Mouse (Mus musculus) C2C12 (cell line): ENCODE measurements at regions not wholly inside any gene's neighbourhood (a gene's known extent, or its start where the extent isn't known, plus 50 kb on each side); places are given as distances from the start of the nearest gene placed in this dataset.

Experiments used
- H3K27me3 ChIP-seq: one replicate; pipeline ENCODE4 v1.6.1; 2011; ENCODE audit not compliant: control insufficient read depth, insufficient read depth, insufficient read length
- H3K36me3 ChIP-seq: one replicate; pipeline ENCODE4 v1.6.1; 2011; ENCODE audit not compliant: control insufficient read depth, insufficient read depth
- H3K4me3 ChIP-seq: one replicate; pipeline ENCODE4 v1.5.1; 2011; ENCODE audit warnings: mild to moderate bottlenecking, control low read depth; ENCODE audit not compliant: poor library complexity, insufficient read depth, severe bottlenecking
- H3K79me2 ChIP-seq: one replicate; pipeline ENCODE4 v1.6.1; 2011; ENCODE audit not compliant: control insufficient read depth, insufficient read depth
- H3K79me3 ChIP-seq: one replicate; pipeline ENCODE4 v1.6.1; 2011; ENCODE audit warnings: low read depth, control low read depth
- H3ac ChIP-seq: one replicate; pipeline ENCODE3; 2011; ENCODE audit warnings: low read depth; ENCODE audit not compliant: control insufficient read depth, insufficient read length
- CEBPB ChIP-seq: IDR thresholded peaks from one replicate; pipeline ENCODE4 v1.6.1; 2011; ENCODE audit warnings: low read depth, mild to moderate bottlenecking, control low read depth, moderate library complexity
- CTCF ChIP-seq: IDR thresholded peaks from one replicate; pipeline ENCODE4 v1.5.1; 2011; ENCODE audit not compliant: control insufficient read depth, insufficient read depth, insufficient read length
- FOSL1 ChIP-seq: IDR thresholded peaks from one replicate; pipeline ENCODE4 v1.8.0; 2011; ENCODE audit warnings: mild to moderate bottlenecking, low read length; ENCODE audit not compliant: poor library complexity, insufficient read depth, severe bottlenecking
- MAX ChIP-seq: IDR thresholded peaks from one replicate; pipeline ENCODE4 v1.6.1; 2011; ENCODE audit warnings: mild to moderate bottlenecking, control low read depth
- MYOD1 ChIP-seq: IDR thresholded peaks from one replicate; pipeline ENCODE4 v1.6.1; 2011; ENCODE audit warnings: low read depth; ENCODE audit not compliant: control insufficient read depth, insufficient read length
- MYOG ChIP-seq: IDR thresholded peaks from one replicate; pipeline ENCODE4 v1.6.1; 2011; ENCODE audit not compliant: control insufficient read depth, insufficient read length; ENCODE audit errors: extremely low read depth
- USF1 ChIP-seq: IDR thresholded peaks from one replicate; pipeline ENCODE4 v1.6.1; 2011; ENCODE audit warnings: low read depth, mild to moderate bottlenecking, control low read depth, moderate library complexity

DNA sequence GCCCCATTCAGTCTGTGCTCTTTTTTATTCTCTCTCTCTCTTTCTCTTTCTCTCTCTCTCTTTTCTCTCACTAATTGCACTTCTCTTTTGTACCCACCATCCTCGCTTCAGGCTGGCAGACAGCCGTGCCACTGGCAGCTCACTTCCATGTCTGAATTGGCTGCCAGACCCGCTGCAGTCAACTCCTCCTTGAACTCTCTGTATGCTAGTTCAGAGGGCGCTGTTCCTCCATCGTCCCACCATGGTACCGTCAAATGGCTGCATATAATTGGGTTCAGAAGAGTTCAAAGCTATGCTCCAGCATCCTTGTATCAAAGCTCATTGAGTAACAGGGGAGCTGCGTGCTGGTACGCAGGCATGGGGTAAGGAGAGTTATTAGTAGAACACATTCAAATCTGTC, 520.7 kb upstream of the Nox3 start:
- Histone ChIP-seq H3K27me3 (no peaks in the 10 kb centered on the region), H3K36me3 (no peaks in the 10 kb centered on the region), H3K79me2 (no peaks in the 10 kb centered on the region), H3ac (no peak overlapping the region), H3K4me3 (no peak overlapping the region), H3K79me3 (no peaks in the 10 kb centered on the region)
- TF ChIP-seq FOSL1 (no peak), MYOD1 (no peak), CTCF (no peak), CEBPB (no peak)

DNA sequence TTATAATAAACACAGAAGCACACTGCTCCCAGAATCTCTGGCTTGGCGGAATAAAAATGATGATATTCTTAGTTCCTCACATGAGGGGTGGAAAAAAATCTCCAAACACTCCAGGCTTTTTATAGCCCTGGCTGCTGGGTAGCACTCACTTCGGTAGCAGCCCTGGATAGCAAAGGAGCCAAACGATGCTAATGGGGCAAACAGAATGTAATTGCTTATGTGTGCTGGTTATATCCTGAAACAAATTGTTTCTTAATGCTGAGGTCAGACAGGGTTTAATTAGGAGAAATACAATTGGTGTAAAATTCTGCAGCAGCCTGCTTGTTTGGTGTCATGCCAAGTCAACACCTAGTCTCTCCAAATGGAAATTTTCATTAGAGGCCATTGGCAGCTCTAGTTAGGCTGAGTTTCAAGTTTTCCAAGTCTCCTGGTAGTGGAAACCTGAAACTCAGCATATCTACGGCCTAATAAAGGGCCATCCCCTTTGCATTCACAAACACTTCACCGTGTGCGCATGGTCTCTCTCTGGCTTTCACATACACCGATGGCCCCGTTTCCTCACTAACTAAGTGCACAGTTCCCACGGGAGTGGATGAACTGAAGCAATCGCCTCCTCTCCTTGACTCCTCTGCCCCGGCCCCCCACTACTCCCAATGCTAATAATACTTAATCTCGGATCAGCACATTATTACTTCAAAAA, 524.8 kb upstream of the Nox3 start:
- H3K36me3 ChIP-seq, result no peaks in the 10 kb centered on the region
- TF ChIP-seq MYOD1, result no peak
- TF ChIP-seq FOSL1, result no peak
- TF ChIP-seq MAX, result no peak
- TF ChIP-seq CEBPB, result no peak
- TF ChIP-seq MYOG, result no peak
- no peak for TF ChIP-seq USF1
- no peak for TF ChIP-seq CTCF
- H3K79me3 ChIP-seq, result no peaks in the 10 kb centered on the region
- H3K4me3 ChIP-seq, result no peak overlapping the region
- no peak overlapping the region for H3ac ChIP-seq
- no peaks in the 10 kb centered on the region for H3K79me2 ChIP-seq
- H3K27me3 ChIP-seq, result no peaks in the 10 kb centered on the region

- TF ChIP-seq MYOG, result no peak
- no peak for TF ChIP-seq CTCF
- TF ChIP-seq CEBPB, result no peak
- no peak for TF ChIP-seq MYOD1
- TF ChIP-seq FOSL1, result no peak
- no peak for TF ChIP-seq USF1
- no peak for TF ChIP-seq MAX
- Histone ChIP-seq H3K4me3 (no peak overlapping the region), H3K79me3 (no peaks in the 10 kb centered on the region), H3K36me3 (no peaks in the 10 kb centered on the region), H3K27me3 (no peaks in the 10 kb centered on the region), H3ac (no peak overlapping the region), H3K79me2 (no peaks in the 10 kb centered on the region)
Observed at GRCm38 (mm10) chr17:4227889-4228288, 531.8 kb upstream of the Nox3 start.

DNA sequence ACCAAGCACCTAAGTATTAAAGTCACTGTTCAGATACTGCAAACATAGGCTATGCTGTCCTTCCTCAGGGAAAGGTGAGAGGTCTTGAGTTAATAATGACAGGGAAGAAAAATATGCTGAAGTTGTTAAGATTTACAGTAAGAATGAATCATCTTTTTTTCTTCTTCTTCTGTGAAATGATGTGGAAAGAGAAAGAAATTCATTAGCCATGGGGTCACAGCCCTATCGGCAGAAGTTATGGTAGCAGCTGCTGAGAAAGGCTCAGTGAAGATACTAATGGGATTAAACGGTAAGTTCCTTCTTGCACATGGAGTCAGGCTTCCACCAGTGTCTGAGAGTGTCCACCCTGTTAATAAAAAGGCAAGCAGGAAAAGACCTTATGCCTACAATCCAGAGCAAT, 533.9 kb upstream of the Nox3 start:
- Histone ChIP-seq H3K36me3 (no peaks in the 10 kb centered on the region), H3ac (no peak overlapping the region), H3K79me3 (no peaks in the 10 kb centered on the region), H3K79me2 (no peaks in the 10 kb centered on the region), H3K27me3 (no peaks in the 10 kb centered on the region), H3K4me3 (no peak overlapping the region)
- no peak for TF ChIP-seq CEBPB
- TF ChIP-seq FOSL1, result no peak
- TF ChIP-seq CTCF, result no peak
- no peak for TF ChIP-seq USF1
- TF ChIP-seq MYOG, result no peak
- no peak for TF ChIP-seq MYOD1
- TF ChIP-seq MAX, result no peak

GRCm38 (mm10) chr17:4250476-4250875, 554.4 kb upstream of the Nox3 start:
- TF ChIP-seq MAX, result no peak
- no peak for TF ChIP-seq FOSL1
- TF ChIP-seq CEBPB, result no peak
- TF ChIP-seq MYOD1, result no peak
- no peak for TF ChIP-seq CTCF
- no peak for TF ChIP-seq USF1
- no peak for TF ChIP-seq MYOG

GRCm38 (mm10) chr17:4265471-4265870, 569.4 kb upstream of the Nox3 start:
- H3K27me3 ChIP-seq, result no peaks in the 10 kb centered on the region
- H3K36me3 ChIP-seq, result no peaks in the 10 kb centered on the region
- H3ac ChIP-seq, result no peak overlapping the region
- no peak overlapping the region for H3K4me3 ChIP-seq
- no peaks in the 10 kb centered on the region for H3K79me2 ChIP-seq
- no peak for TF ChIP-seq MAX
- H3K79me3 ChIP-seq, result no peaks in the 10 kb centered on the region

More at GRCm38 (mm10) chr17:4250476-4250875, 554.4 kb upstream of the Nox3 start:
- Histone ChIP-seq H3ac (no peak overlapping the region), H3K4me3 (no peak overlapping the region), H3K79me3 (no peaks in the 10 kb centered on the region), H3K27me3 (no peaks in the 10 kb centered on the region), H3K79me2 (no peaks in the 10 kb centered on the region), H3K36me3 (no peaks in the 10 kb centered on the region)
